Mouse (Mus musculus) thymus, adult 2 months (tissue): ENCODE measurements around the gene Vwc2l.

Experiments
- CTCF ChIP-seq: fragments of 200-500 bp; IDR thresholded peaks from 2 replicates; pipeline ENCODE4 v1.5.1; 2012; ENCODE audit warnings: mild to moderate bottlenecking, control low read depth, low read length, moderate library complexity, borderline replicate concordance; ENCODE audit not compliant: control insufficient read depth, poor library complexity, insufficient read depth; ENCODE audit errors: extremely low read depth
- POLR2A ChIP-seq: fragments of 200-500 bp; IDR thresholded peaks from 2 replicates; pipeline ENCODE4 v1.6.1; 2012; ENCODE audit warnings: mild to moderate bottlenecking, low read length, control low read depth, moderate library complexity; ENCODE audit not compliant: control insufficient read depth, poor library complexity, insufficient read depth; ENCODE audit errors: extremely low read depth

- no peak for TF ChIP-seq POLR2A
- no peak for TF ChIP-seq CTCF
Observed at GRCm38 (mm10) chr1:70884156-70884555, 158.6 kb downstream of the Vwc2l start.
